Mouse (Mus musculus): ENCODE data around the gene Adsl. TPM values are rescaled to one million over a fixed set of nuclear protein-coding genes. Genes with fewer than 3 reads are reported as not detected.

Adsl gene
- 90.2 and 92.1 TPM in 2 replicates for polyA plus RNA-seq (2015; fragmentation: Nextera tagmentation; extraction: Ambion mirVana)

DNA sequence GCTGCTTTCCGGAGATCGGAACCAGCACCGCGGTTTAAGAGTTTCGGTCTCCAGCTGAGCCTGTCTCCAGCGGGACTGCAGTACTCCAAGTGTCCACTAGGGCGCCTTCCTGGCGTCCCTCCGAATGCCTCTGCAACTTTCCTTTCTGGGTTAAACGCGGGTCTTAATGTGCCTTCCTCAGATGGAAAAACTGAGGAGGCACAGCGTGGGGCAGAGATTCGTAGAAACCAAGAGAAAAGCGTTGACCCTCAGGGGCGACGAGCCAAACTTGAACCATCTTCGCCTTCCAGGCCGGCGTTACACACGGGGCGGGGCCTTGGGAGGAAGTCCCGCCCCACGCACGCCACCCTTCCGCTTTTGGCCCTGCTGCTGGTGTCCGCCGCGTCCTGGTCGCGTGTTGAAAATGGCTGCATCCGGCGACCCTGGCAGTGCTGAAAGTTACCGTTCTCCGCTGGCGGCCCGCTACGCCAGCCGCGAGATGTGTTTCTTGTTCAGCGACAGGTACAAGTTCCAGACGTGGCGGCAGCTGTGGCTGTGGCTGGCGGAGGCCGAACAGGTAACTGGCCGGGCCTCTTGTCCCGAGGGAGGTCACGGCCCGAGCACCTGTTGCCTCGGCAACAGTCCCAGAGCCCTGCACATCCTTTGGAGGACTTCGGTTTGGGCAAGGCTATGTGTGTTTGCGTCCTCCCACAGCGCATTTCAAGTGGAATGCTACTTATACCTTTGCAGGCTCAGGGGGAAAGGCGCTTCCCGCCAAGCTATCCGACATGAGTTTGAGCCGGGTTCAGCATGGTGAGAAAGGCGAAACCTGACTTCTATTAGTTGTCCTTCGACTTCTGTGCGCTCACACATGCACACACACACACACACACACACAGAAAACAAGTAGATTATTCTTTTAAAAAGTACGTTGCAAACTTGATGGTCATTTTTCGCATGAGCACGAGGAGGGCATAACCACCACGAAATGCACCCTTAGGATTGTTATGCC is at the start of gene Adsl:
Gene Adsl (plus strand): TSS at position 346 of the 991 bp plus-strand sequence.

DNA sequence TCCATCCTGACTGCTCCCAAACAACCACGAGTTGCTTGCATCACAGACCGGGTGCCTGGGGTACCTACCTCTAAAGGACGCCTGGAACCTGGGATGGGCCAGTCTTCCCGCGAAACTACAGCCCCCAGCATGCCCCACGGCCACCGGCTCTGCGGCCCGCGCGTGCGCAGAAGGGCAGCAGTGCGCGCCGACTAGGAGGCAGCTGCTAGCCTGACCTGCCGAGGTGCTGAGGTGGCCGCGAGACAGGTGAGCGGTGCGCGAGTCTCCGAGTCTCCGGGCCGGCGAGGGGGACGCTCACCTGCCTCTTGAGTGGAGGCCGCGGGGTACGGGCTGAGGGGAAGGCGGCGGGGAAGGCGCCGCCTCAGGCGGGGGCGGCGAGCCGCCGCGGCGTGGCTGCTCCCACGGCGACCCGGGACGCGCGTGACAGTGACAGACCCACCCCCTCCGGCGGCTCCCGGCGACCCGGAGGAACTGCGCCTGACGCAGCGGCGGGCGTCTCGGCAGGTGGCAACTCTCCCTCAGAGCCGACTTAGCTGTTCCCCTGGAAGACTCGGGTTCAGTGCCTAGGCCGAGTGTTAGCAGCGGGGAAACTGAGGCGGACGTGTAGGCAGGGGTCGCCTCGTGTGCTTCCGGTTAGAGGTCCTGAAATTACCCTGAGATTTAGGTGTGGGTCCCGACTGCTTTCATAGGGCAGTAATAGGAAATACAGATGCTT is 29.5 kb downstream of the Adsl start, which contains the start of gene Sgsm3:
Gene Sgsm3 (plus strand): TSS at position 146 of the 715 bp plus-strand sequence.

Small RNA genes within 50 kb of the gene (microRNA-seq; reads per million reads assigned to microRNA genes)
- gene Mir5113 = 9.6 reads per million, percentile 20 among the genes with 10 or more reads in this experiment

Other genes starting within 250 kb of the Adsl start
- gene Tnrc6b, start 237.2 kb upstream of the Adsl start, polyA plus RNA-seq (2015; fragmentation: Nextera tagmentation; extraction: Ambion mirVana) = 21.3 and 23.4 TPM in 2 replicates
- gene Sgsm3, start 29.3 kb downstream of the Adsl start, polyA plus RNA-seq (2015; fragmentation: Nextera tagmentation; extraction: Ambion mirVana) = 56.7 and 68.1 TPM in 2 replicates
- 20.2 and 24.1 TPM in 2 replicates for gene Mrtfa, start 242.3 kb downstream of the Adsl start, polyA plus RNA-seq (2015; fragmentation: Nextera tagmentation; extraction: Ambion mirVana)